Mouse (Mus musculus): ENCODE results near the gene Necab3. TPM values are rescaled to one million over a fixed set of nuclear protein-coding genes. Genes with fewer than 3 reads are reported as not detected.

Necab3 gene
- total RNA-seq, 1 experiment from 2014 or later, result 0.64 TPM

GRCm38 (mm10) chr2:154574271-154574670 lies 15.6 kb upstream of the Necab3 start:
- no peak for ATAC-seq (replicated peaks; ENCODE audit: low read depth, poor library complexity, severe bottlenecking)

- no peak for ATAC-seq (replicated peaks; ENCODE audit: low read depth, poor library complexity, severe bottlenecking)
These were observed 14.3 kb upstream of the Necab3 start for GRCm38 (mm10) chr2:154572996-154573395.

- no peak for ATAC-seq (replicated peaks; ENCODE audit: low read depth, poor library complexity, severe bottlenecking)
These were observed 13.3 kb upstream of the Necab3 start for GRCm38 (mm10) chr2:154571976-154572375.

GRCm38 (mm10) chr2:154571266-154571665 lies 12.6 kb upstream of the Necab3 start:
- ATAC-seq (replicated peaks; ENCODE audit: low read depth, poor library complexity, severe bottlenecking), result no peak

GRCm38 (mm10) chr2:154570666-154571065 lies 12.0 kb upstream of the Necab3 start:
- ATAC-seq (replicated peaks; ENCODE audit: low read depth, poor library complexity, severe bottlenecking), result no peak

- peak; percentile 80 for ATAC-seq (replicated peaks; ENCODE audit: low read depth, poor library complexity, severe bottlenecking)
These were observed 11.2 kb upstream of the Necab3 start, which contains the start of gene E2f1 for GRCm38 (mm10) chr2:154569836-154570286. Gene E2f1, minus strand, starts transcription at chr2:154569892.

- ATAC-seq (replicated peaks; ENCODE audit: low read depth, poor library complexity, severe bottlenecking), result peak; percentile 34
These were observed 10.5 kb upstream of the Necab3 start for GRCm38 (mm10) chr2:154569071-154569748.

GRCm38 (mm10) chr2:154568329-154569070 lies 9.8 kb upstream of the Necab3 start:
- no peak; the same call in 1 of the 2 replicates for ATAC-seq (replicated peaks; ENCODE audit: low read depth, poor library complexity, severe bottlenecking)

GRCm38 (mm10) chr2:154567766-154568165 lies 9.1 kb upstream of the Necab3 start:
- ATAC-seq (replicated peaks; ENCODE audit: low read depth, poor library complexity, severe bottlenecking), result no peak

GRCm38 (mm10) chr2:154566641-154567040 lies 8.0 kb upstream of the Necab3 start:
- no peak for ATAC-seq (replicated peaks; ENCODE audit: low read depth, poor library complexity, severe bottlenecking)

GRCm38 (mm10) chr2:154565562-154565961 lies 6.9 kb upstream of the Necab3 start:
- ATAC-seq (replicated peaks; ENCODE audit: low read depth, poor library complexity, severe bottlenecking), result no peak

- ATAC-seq (replicated peaks; ENCODE audit: low read depth, poor library complexity, severe bottlenecking), result no peak
These were observed 5.0 kb upstream of the Necab3 start for GRCm38 (mm10) chr2:154563612-154564170.

GRCm38 (mm10) chr2:154557184-154557832 lies 1.4 kb downstream of the Necab3 start:
- ATAC-seq (replicated peaks; ENCODE audit: low read depth, poor library complexity, severe bottlenecking), result no peak

GRCm38 (mm10) chr2:154555235-154555634 lies 3.5 kb downstream of the Necab3 start:
- no peak for ATAC-seq (replicated peaks; ENCODE audit: low read depth, poor library complexity, severe bottlenecking)

- ATAC-seq (replicated peaks; ENCODE audit: low read depth, poor library complexity, severe bottlenecking), result peak; percentile 75
These were observed 6.2 kb downstream of the Necab3 start for GRCm38 (mm10) chr2:154552424-154552907.

GRCm38 (mm10) chr2:154551927-154552326 lies 6.8 kb downstream of the Necab3 start:
- ATAC-seq (replicated peaks; ENCODE audit: low read depth, poor library complexity, severe bottlenecking), result peak; percentile 24

- no peak for ATAC-seq (replicated peaks; ENCODE audit: low read depth, poor library complexity, severe bottlenecking)
These were observed 7.2 kb downstream of the Necab3 start, which contains the start of gene Actl10 for GRCm38 (mm10) chr2:154551476-154551875. Gene Actl10, plus strand, starts transcription at chr2:154551776.

- no peak for ATAC-seq (replicated peaks; ENCODE audit: low read depth, poor library complexity, severe bottlenecking)
These were observed 7.8 kb downstream of the Necab3 start for GRCm38 (mm10) chr2:154550937-154551336.

- ATAC-seq (replicated peaks; ENCODE audit: low read depth, poor library complexity, severe bottlenecking), result no peak
These were observed 8.9 kb downstream of the Necab3 start for GRCm38 (mm10) chr2:154549886-154550189.

- peak; percentile 34; the same call in 1 of the 2 replicates for ATAC-seq (replicated peaks; ENCODE audit: low read depth, poor library complexity, severe bottlenecking)
These were observed 9.4 kb downstream of the Necab3 start for GRCm38 (mm10) chr2:154549127-154549885.
